Mouse (Mus musculus) common myeloid progenitor, adult 5-6 weeks (primary cell): Measurements from ENCODE around the gene Polm. TPM values are rescaled to one million over a fixed set of nuclear protein-coding genes. Genes with fewer than 3 reads are reported as not detected.
"Not testable (repeated sequence)": the region's sequence is repeated elsewhere in the genome, so short reads cannot be mapped to it uniquely, and the experiment has no call there.

Source experiments
- ATAC-seq: replicated peaks from 2 replicates; pipeline ENCODE4 v1.8.0; 2016; ENCODE audit warnings: low read depth, mild to moderate bottlenecking, moderate TSS enrichment, inconsistent platforms; ENCODE audit not compliant: poor library complexity, severe bottlenecking
- total RNA-seq: library from RNA; stranded (forward); fragments of 200-1000, 187-1606 nt; gene quantifications from 2 replicates; pipeline ENCODE4 v1.2.3, GENCODE M21; 2017

Gene Polm
- total RNA-seq, 1 experiment from 2014 or later, result 2.6 TPM

DNA sequence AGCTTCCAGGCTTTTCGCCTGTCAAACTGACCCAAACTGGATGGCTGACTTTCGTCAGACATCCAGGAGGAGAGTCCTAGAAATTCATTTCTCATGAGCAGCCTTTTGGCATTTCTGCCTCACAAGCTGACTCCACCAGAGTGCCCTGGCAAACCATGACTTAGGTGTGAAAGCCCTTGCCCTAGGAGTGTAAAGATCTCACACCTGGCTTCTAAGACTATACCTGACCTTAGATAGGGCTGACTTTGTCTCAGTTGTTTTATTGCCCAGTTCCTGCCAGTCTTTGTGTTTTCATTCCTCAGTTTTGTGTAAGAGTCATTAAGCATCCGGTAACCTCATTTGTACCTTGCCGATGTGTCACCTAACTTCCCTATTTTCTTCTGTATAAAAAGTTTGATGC, 28.3 kb downstream of the Polm start:
- ATAC-seq, result not testable (repeated sequence)

DNA sequence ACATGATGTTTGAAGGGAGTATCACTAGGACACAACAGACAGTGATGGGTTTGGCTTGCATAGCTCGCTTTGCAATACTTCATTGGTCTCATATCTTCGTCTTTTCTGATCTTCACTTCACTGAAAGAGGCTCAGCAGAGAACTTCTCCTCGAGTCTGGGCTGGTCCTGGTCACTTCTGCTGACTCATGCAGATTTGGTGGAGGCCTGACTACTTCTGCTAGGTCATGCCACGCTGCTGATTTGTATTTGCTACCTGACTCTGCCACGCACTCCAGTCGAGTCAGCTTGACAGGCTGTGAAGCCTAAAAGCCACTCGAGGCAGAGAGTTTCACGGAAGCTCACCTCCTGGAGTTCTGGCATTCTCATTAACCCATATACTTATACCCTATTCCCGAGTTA, 29.9 kb downstream of the Polm start:
- ATAC-seq, result no peak

DNA sequence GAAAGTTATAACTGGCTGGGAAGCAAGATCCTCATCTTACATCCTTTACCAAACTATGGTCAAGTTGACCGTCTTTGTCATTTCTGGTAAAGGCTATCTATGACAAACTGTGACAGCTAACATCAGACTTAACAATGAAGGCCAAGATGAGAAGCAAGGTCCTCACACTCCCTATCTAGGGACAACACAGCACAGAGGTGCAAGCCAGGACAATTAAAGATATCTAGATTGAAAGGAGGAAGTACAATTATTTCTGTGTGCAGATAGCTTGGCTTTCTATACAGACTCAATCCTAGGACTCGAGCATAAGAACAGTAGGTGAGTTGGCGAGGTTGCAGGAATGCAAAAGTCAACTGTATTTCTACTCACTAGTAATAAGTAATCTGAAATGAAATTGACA, 32.1 kb downstream of the Polm start:
- no peak for ATAC-seq

DNA sequence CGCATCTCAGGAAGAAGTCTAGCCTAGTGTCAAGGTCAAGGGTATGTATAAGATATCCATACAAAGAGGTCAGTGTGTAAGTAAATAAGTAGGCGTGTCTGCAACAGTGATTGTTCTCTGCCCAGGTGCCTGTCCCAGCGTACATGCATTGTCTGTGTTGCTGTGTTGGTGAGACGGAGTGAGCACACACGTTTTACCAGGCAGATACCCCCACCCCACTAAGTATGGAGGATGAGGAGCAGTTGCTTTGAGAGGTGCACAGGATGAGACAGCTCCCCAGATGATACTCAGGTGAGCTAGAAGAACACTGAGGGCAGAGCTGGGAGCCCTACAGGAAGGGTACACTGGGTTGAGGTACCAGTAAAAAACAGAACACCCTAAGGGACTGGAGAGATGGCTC, 33.6 kb downstream of the Polm start:
- ATAC-seq, result no peak

DNA sequence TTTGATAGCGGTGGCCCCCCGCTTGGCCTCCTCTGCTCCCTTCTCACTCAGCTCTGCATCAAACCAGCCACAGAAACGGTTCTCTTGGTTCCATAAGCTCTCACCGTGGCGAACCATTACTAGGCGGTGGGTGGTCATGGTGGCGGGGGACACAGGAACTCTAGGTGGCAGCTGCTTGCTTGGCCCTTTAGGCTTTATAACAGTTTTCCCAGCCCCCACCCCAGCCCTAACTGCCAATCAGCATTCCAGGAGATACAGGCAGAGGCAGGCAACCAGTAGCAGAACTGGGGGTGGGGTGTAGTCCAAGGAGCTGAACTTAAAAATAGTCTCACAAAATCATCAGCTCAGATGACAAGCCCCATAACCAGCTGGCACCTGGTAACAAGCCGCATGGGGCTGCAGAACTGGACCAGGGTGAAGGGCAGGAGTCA, 34.2 kb downstream of the Polm start, which contains the start of gene Pgam2:
TSS of gene Pgam2 (minus strand) at position 183 of the 431 bp plus-strand sequence.
- ATAC-seq, result no peak

DNA sequence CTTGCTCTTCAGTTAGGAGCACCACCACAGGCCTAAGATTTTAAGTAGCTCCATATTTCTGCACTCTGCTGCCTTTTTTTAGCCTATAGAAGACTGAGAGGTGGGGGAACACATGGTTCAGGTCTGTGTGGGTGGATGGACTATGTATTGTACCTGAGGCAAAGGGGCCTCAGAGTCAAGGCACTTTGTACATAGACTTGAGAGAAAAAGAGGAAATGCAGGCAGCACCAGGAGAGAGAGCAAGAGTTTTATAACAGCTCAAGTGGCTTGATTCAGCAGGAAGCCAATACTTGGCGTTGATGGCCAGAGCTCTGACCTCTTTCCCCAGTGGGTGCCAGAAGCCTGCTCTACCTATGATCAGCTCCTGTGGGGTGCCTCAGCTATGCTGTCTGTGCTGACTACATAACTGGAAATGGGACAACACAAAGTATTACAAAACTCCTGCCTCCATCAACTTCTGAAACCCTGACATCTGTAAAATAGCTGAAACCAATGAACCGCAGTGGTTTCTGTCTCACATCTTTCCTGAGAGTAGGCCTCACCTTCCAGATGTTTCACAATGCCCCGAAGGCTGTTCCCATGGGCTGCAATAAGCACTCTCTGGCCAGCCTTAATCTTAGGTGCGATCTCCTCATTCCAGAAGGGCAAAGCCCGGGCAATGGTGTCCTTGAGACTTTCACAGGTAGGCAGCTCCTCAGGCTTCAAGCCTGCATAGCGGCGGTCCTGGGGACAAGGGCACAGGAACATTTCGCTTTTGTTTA, 35.2 kb downstream of the Polm start:
- no peak; the same call in 1 of the 2 replicates for ATAC-seq

DNA sequence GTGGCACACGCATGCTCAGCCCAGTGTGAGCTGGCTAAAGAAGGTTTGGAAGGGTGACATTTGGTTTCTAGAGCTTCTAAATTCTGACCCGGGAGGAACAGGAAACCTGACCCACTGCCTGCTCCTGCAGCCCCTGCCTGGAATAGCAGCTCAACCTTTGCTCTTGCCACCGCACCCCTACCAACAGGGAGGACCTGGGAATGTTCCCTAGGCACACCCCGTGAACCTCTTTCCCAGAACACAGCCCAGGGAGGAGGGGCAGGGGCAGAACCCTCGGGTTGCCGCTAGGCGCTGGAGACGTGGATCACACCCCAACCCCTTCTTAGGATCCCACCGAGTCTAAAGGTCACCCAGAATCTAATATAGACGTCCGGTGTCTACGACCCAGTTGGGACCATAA, 35.8 kb downstream of the Polm start:
- no peak for ATAC-seq

DNA sequence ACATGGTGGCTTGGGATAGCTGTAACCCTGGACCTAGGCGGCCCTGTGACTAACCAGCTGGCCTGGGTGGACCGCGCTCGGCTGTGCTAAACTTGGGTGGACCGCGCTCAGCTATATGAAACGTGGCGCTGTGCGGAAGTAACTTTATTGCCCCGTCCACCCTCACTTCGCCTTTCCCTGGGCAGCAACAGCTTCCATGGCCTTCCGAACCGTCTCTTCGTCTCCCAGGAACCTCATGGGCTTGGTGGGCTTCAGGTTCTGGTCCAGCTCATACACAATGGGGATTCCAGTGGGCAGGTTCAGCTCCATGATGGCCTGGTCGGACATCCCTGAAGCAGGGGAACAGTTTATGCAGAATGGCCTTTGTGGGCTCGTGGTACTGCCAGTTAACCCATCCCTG, 36.3 kb downstream of the Polm start:
- no peak for ATAC-seq

DNA sequence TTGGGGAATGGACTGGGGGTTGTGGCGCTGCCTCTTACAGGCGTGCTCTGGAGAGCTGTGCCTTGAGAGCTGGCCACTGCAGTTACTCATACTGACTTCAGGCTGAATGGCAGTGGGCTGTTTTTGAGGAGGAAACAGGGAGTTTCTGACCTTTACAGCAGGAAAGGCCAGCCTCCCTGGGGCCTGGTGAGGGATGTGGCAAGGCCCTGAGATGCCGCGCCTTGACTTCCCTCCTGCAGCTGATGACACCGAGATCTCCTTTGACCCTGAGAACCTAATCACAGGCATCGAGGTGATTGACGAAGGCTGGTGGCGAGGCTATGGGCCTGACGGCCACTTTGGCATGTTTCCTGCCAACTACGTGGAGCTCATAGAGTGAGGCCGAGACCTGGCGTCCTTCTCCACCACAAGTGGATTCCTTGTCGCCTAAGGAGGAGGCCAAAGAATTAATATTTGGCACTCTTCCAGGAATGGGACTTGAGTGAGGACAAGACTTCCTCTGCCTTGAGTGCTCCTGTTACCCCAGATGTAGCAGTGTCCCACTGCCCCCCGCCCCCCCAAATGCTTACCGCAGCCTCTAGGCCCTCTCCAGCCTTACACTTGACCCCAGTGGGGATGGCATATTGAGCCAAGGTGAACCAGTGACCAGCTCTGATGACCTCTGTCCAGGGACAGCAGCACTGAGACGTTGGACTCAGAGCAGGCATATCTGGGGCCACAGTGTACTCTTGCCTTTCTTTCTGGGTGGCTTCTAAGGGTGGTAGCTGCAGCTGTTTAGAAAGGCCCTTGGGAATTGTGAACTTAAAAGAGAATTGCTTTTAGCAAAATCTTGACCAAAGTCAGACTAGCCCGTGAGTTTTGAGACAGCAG, 38.0 kb downstream of the Polm start:
- ATAC-seq, result no peak

DNA sequence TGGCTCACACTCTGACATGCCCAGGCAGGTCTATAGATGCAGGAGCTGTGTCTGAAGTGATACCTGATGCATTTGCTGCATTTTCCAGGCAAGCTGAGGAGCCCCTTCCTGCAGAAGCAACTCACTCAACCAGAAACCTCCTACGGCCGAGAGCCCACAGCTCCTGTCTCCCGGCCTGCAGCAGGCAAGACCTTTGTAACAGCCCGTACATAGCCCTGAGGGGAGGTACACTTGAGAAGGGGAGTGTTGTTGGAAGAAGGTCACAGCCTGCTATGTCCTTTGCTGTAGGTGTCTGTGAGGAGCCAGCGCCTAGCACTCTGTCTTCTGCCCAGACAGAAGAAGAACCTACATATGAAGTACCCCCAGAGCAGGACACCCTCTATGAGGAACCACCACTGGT, 39.9 kb downstream of the Polm start:
- ATAC-seq, result no peak

DNA sequence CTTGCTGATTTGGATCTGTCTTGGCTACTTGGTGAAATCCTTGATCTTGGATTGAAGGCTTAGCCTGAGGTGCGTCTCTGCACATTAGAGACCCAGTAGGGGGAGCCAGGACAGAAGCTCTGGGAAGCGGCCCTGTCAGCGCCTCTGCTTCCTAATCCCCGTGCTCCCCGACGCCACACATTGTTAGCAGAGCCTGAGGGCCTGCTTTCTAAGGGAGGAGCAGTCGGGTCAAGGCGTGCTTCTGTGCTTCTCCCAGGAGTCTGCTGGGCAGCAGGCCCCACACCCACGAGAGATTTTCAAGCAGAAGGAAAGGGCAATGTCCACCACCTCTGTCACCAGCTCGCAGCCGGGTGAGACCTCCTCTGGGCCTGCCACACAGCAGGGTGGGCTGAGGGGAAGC, 40.4 kb downstream of the Polm start:
- ATAC-seq, result no peak

DNA sequence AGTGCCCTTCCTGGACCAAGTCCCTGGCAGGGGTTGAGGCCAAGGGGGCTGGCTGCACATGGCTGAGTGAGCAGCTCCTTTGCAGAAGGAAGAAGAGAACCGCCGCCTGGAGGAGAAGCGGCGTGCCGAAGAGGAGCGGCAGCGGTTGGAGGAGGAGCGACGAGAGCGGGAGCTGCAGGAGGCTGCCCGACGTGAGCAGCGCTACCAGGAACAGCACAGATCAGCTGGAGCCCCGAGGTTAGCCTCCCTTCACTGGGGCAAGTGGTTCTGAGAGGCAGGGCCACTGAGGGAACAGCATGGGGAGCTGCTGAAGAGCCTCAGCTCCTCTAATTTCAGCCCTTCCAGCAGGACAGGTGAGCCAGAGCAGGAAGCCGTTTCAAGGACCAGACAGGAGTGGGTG, 40.9 kb downstream of the Polm start:
- no peak for ATAC-seq

DNA sequence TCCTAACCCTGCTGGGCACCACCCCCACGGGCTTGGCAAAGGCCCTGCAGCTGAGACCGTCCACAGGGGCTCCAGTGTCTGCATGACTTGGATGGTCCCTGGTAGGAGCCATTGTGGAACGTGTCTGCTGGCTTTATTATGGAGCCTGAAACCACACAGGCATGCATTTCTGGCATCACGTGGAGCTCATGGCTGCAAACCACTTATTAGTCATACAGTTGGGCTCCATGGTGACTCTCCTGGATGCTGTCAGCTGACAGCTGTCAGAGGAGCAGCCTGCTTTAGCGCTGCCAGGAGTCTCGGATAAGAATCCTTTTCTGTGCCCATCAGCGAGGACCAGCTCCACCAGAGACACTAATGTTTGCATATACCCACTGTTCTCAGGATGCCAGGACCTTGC, 42.1 kb downstream of the Polm start:
- ATAC-seq, result no peak

DNA sequence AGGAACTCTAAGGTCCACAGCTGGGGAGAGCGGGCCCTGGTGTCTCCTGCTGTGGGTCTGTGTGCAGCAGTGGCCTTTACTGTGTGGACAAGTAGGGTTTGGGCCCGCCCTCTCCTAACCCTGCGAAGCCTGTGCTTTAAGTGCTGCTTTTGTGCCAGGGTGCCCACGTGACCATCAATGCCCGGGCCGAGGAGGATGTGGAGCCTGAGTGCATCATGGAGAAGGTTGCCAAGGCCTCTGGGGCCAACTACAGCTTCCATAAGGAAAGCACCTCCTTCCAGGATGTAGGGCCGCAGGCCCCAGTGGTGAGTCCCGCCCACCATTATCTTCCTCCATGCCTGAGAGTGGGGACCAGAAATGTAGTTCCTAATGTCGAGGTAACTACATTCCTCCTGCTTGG, 42.5 kb downstream of the Polm start:
- no peak for ATAC-seq

DNA sequence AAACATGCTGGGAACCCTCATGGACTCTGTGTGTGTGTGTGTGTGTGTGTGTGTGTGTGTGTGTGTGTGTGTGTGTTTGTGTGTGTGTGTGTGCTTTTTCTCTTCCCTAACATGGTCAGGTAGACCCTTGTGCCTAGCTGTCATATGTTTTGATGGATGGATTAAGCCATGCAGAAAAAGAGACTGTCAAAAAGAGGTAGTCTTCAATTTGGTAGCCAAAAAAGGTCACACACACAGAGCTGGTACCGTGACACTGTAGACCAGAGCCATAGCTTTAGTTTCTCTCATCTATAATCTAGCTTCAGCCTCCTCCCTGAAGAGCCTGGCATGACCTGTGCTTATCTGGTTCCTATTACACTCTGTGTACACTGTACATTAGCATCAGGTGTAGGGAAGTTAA, 47.4 kb downstream of the Polm start:
- no peak for ATAC-seq

DNA sequence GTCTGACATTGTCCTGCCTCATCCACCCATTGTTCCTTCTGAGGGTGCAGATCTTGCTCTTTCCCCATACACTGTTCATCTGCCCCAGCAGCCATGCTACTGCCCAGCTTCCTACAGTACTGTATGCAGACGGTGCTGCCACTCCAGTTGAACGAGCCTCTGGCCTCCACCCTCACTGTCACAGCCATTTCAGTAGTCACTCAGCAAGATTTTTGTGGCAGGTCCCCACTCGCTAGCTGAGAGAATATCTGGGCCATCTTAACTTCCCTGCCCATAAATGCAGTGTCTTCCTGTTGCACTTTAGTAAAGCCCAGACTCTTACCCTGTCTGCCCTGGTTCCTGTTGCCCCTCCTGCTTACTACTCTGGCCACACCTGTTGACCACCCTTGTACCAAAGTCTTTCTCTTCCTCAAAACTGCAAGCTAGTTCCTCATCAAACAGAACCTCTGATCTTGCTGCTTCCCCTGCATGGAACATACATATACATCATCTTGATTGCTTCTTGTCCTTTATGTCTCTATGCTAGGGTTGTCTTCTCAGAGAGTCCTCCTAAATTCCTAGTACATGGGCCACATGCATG, 48.0 kb downstream of the Polm start:
- peak; percentile 15; the same call in 1 of the 2 replicates for ATAC-seq

DNA sequence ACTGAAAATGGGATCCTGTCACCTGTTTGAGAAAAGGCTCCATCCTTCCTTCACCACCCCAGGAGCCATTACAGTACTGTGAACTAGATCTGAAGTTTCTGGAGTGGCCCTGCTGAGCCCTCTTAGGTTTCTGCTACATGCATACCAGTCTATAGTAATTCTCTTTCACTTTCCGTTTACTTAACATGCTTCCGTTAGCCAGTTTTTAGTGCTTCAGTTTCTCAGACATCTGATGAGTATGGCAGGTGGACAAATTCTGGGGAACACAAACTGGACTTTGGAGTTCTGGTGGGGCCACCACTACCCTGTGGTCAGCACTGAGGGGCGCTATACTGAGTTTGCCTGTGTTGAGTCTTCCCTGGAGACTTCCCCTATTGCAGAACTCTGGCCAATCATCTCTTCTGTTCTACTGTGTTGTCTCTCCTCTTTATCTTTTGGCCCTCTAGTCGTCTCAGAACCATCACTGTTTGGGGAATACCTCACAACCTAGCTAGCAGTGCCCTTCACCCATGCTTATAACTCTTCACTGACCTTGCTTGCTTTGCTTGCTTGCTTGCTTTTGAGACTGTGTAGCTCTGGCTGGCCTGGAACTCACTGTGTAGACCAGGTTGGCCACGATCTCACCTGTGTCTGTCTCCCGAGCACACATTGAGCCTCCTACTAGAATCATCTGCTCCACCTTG, 48.6 kb downstream of the Polm start:
- peak; percentile 34 for ATAC-seq

DNA sequence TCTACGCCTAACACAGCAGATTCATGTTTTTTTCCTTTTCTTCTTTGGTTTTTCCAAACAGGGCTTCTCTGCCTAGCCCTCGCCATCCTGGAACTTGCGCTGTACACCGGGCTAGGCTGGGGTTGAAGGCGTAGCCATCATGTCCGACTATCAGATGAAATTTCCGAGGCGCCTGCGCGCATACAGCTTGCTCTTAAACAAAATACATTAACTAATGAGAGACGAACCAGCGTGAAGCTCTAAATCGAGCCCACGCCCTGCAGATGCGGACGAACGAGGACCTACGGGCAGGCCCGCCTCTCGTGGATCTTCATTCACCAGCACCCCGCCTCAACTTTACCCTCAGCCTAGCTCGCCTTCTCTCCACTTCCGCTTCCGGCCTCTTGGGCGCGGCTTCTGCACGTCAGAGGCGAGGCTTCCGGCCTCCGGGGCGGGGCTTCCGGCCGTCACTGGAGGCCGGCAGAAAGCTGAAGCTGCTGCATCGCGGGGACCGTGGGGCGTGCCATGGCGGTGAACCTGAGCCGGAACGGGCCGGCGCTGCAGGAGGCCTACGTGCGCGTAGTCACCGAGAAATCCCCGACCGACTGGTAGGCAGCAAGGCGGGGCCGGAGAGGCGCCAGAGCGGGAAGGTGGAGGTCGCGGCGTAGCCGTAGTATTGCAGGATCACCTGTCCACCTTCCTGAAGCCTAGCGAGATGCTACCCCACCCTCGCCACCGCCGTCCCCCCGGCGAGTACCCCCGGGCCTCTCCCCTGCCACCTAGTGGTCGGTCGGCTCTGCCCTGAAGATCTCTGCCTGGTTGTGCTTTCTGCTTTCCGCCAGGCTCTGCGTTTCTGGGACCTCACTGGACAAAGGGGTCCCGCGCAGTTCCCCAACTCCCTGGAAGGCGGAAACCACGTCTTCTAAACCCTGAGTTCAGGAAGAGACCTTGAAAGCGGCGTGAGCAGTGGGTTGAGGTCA, 49.5 kb downstream of the Polm start, which contains the start of gene Dbnl:
TSS of gene Dbnl (plus strand) at position 433 of the 959 bp plus-strand sequence.
- peak; percentile 85 for ATAC-seq

DNA sequence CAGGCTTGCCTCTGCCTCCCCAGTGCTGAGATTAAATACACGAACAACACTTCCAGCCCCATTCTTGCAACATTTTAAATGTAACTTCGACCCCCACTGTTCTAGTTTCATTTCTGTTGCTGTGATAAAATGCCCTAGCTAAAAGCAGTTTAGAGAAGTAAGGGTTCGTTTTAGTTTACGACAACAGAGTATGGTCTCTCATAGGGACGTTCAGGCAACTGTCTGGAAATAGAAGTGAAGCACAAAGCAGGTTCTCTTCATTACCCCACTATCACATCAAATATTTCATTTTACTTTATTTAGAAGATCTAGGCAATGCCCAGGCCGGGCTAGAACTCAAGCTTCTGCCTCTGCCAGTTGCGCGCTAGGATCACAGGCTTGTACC, 50.2 kb downstream of the Polm start:
- ATAC-seq, result no peak
